Mouse (Mus musculus): Measurements from ENCODE around the gene Fcer2a.

Fcer2a gene

DNA sequence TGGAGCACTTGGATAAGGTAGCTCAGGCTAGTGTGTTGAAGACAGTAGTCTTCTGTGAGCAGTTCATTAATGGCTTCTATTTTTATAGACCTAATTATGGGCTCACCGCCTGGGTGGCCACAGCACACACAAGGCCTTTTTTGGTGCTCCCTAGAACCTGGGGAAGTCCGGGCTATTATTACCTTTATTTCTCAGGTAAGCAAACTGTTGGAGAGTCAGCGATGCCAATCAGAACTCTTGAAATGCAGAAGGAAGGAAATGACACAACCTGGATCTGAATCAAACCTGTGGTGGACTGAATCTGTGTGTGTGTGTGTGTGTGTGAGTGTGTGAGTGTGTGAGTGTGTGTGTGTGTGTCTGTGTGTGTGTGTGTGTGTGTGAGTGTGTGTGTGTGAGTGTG, at the start of gene Fcer2a:
TSS of gene Fcer2a (minus strand) at position 55 of the 400 bp plus-strand sequence.
- no peak for DNase-seq

DNA sequence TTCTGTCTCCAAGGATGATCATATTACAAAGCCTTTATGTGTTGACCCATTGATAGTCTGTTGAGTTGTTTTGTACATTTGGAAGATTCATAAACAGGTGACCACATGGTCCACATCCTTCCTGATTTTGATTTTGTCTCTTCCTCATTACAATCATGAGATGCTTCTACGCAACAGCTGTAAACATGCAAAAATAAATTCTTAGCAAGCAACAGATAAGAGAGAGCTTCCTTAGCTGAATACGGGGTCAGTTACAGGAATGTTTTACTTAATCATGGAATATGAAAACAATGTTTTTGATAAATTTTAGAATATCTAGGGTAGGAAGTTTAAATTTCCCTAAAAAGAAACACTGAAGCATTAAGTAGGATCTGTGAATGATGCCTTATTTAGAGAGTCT, 43.0 kb upstream of the Fcer2a start:
- no peak for DNase-seq

DNA sequence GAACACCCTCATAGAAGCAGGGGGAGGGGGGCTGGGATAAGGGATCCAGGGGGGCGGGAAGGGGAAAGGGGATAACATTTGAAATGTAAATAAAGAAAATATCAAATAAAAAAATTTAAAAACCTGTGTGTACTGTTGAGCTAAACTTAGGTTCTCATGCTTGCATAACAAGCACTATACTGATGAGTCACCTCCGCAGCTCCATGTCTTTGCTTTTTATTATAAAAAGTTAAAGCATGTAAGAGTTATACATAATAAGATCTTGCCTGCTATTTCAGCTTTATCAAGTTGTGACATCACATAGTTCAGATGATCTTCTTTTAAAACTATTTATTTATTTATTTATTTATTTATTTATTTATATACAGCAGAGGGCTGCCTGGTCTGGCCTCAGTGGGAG, 41.6 kb upstream of the Fcer2a start:
- no peak for DNase-seq

DNA sequence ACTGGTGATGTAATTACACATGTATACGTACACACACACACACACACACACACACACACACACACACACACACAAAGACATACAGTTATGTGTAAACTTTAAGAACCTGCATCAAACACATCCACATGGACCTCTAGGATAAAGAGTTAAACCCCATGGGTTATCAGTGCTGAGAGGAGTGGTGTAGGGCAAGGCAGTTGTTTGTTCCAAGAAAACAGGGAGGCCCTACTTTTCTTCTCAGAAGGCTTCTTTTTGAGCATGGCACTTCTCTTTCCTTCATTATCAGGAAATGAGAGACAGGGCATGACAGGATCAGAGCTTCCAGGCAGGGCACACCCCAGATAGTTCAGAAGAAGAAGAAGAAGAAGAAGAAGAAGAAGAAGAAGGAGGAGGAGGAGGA, 40.1 kb upstream of the Fcer2a start:
- DNase-seq: no peak

DNA sequence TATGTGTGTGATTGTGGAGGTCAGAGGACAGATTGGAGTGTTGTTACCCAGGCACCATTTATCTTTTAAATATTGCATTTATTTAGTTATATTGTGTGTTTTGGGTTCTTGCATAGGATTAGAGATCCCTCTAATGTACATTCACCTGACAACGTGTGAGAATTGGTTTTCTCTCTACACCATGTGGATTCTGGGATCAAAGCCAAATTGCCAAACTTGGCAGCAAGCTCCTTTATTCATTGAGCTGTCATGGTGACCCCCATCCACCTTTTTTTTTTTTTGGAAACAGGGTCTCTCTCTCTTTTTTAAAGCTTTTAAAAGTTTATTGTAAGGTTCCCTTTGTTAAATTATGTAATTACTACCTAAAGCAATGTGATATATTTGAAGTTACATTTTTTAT, 27.1 kb upstream of the Fcer2a start:
- peak; percentile 86 to 87 for DNase-seq

DNA sequence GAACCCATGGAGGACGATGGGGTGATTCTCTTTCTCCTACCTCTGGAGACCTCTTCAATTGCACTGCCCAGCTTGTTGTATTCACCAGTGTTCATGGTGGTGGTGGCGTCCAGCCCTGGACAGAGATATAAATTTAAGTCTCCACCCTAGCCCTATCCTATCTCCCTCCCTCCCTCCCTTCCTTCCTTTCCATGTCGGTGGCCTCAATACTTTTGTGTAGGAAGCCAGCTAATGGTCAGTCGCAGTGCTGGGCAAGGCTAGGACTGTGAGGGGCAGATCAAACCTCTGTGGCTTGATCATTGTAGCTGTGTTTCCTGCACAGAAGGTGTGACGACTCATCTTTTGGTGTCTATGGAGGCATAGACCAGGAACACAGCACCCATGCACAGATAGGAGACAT, 26.6 kb upstream of the Fcer2a start, which contains the start of gene Clec4g:
TSS of gene Clec4g (minus strand) at position 101 of the 400 bp plus-strand sequence.
- no peak for DNase-seq

DNA sequence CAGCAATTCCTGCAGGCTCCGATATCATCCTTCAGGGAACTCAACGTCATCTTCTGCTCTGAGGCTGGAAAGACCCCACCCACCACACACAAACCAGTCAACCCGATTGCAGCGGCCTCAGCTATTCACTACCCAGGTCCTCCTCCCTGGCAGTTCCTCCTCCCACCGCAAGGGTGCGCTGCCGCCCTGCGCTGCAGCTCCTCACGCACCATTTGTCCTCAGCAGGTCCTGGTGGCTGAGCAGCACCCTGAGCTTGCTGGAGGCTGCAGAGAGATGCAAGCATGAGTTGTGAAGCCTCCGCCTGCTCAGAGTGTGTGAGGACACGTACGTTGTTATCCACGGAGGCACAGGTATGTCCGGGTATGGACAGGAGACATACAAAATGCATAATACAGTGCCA, 24.6 kb upstream of the Fcer2a start:
- DNase-seq: peak; percentile 88 to 91

DNA sequence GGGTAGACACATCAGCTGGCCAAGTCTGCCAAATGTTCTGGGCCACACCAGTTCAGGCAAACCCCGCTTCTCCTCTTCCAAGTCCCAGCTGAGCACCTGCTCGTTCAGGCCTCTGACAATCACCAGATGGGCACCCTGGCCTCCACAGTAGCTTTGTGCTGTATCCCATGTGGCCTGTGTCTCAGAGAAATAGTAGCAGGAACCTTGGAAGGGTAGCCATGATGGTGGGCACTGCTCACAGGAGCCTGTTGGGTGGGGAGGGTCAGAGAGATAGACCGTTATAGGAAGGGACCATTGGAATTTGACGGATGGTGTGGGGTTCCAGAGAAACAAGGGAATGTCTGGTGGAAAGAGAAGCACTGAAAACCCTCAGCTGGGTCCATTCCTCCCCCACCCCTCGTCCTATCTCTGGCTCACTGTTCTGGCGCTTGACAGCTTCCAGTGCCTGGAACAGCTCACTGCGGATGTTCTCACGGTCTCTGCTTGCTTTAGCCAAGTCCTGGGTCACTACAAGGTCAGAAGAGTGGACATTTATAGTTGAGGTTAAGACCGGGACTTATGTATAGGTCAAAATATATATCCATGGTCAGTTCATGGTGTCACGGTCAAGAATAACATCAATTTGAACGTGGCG, 23.5 kb upstream of the Fcer2a start:
- no peak for DNase-seq

DNA sequence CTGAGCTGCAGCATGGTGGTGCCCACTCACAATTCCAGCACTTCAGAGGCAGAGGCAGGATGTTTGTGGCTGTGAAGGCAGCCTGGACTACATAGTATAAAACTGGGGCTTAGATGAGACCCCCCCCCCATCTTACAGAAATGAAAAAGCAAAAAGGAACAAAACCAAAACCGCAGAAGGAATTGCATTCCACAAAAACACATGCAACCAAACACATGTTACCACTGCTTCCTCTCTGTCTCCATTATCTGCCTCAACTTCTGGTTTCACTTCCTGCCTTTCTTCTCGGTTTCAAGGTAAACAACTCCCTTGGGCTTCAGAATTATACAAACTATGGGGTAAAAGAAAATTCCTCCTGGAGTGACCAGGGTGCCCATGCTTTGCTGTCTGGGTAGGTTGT, 17.7 kb upstream of the Fcer2a start:
- DNase-seq: no peak

DNA sequence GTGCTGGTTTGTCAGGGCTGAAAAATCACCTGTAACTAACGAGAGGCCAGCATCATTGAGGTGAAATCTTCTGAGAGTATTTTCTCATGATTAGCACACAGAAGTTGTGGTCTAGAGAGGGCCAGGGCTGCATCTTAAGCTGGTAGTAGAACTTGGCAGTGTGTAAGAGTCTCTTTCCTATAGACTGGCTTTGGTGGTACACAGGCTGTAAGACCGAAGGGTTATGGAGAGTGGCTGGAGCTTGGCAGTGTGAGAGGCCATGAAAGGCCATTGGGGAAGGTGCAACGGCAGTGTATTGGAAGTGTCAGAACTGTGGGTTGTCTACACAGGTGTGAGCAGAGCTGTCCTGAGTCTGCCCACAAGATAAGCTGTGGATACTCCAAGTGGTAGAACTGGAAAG, 16.3 kb upstream of the Fcer2a start:
- DNase-seq: no peak

DNA sequence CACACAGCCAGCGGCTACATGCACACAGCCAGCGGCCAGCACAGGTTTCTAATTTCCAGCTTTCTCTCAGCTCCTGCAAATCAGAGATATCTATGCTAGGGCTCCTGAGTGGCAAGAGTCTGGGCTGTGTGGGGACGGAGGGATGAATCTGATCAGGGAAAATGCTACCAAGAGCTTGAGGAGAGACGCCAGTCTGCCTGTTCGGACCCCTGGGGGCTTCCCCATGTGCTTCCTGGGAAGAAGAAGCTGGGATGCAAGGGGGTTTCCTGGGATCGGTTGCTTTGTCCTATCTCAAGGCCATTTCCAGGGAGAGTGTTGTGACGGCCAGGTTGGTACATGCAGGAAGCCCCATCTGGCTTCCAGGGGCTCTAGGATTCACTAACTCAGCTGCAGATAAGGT, 13.6 kb upstream of the Fcer2a start:
- DNase-seq: no peak

DNA sequence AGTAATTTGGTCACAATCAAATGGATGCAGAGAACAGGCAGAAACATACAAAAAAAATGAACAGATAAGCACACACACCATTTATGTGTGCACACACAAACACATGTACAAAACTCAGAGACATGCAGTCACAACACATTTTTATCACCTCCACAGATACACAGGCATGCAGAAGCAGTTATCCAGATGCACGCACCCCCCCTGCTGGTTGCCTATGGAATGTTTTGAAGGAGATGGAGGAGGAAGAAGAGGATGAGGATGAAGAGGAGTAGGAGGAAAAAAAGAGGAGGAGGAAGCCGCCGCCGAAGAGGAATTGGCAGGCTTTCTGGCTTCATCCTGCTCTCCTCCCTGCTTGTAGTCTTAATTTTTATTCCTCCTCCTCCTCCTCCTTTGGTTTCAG, 11.7 kb upstream of the Fcer2a start:
- peak; percentile 32 to 43 for DNase-seq

DNA sequence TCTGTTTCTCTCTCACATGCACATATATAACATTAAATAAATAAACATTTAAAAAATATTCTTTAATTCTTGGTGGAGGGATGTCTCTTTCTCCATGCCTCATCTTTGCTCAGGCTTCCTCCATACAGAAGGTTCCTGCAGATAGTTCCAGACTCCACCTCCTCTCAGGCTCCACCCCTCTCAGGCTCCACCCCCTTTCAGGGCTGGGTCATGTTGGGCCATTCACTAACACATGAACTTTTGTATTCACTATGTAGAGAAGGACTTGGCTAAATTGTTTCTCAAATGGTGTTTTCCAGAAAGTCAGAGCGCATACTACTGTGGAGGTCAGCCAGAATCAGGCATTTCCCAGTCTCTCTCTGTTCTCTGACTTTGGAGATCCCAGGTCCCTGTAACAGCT, 7.5 kb upstream of the Fcer2a start:
- DNase-seq: no peak

DNA sequence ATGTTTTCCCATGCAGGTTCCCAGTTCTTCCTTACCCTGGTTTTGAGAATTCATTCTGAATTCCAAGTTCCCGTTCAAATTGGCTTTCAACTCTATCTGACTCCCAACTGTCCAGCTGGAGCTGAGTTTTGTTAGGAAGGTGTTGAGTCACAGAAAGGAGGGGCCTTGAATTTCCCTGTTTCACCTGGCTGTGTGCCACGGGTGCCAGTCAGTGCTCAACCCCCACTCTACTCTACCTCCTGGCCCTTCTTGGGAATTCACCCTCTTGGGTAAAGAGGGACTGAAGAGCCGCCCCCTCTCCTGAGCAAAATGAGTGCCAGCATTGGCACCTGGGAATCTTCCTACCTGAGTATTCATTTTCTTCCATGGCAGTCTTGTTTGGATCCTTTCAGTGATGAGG, 3.2 kb downstream of the Fcer2a start:
- DNase-seq: no peak

DNA sequence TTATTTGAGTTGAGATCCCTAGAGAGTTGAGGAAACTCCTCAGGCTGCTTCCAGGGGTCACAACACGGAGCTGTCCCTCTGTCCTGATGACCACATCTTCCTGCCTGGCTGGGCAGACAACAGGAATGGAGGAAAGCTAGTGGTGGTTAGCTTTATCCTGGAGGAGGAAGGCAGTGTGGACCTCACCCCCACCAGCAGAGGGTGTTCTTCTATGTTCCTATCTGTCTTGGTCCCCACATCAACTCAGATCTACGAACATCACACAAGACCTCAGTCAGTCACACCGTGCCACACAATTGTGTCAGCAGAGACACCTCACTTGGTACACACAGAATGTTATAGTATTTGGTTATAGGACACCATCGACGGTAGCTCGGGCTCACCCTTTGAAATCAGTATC, 6.4 kb downstream of the Fcer2a start:
- no peak for DNase-seq

DNA sequence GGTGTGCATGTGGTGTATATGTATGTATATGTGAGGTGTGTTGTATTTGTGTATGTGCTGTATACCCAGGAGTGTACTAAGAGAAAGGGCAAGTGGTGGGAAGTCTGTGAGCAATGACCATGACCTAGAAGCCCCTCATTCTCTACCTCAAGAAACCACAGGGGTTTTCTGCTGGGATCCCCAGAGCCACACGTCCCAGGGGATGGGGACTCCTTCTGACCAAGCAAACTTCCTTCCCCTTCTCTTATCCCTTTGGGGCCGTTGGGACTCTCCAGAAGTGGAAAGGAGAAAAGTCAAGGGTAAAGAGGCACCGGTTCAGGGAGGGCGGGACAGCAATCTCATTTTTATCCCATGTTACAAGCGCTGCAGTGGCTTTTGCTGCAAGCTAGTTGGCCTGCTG, 8.6 kb downstream of the Fcer2a start:
- peak in 1 of 2 experiments; percentile 1 for DNase-seq

DNA sequence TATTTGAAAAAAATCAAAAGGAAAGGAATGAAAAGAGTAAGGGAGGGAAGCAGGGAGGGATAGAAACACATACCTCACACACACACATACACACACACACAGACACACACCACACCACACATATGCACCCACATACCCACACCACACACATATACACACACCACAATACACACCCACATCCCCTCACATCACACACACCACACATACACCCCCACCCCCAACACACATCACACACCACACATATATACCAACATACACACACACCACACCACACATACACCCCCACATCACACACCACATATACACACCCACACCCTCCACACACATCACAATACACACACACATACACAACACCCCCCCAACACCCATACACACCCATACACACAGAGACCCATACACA, 9.4 kb downstream of the Fcer2a start:
- no peak for DNase-seq

DNA sequence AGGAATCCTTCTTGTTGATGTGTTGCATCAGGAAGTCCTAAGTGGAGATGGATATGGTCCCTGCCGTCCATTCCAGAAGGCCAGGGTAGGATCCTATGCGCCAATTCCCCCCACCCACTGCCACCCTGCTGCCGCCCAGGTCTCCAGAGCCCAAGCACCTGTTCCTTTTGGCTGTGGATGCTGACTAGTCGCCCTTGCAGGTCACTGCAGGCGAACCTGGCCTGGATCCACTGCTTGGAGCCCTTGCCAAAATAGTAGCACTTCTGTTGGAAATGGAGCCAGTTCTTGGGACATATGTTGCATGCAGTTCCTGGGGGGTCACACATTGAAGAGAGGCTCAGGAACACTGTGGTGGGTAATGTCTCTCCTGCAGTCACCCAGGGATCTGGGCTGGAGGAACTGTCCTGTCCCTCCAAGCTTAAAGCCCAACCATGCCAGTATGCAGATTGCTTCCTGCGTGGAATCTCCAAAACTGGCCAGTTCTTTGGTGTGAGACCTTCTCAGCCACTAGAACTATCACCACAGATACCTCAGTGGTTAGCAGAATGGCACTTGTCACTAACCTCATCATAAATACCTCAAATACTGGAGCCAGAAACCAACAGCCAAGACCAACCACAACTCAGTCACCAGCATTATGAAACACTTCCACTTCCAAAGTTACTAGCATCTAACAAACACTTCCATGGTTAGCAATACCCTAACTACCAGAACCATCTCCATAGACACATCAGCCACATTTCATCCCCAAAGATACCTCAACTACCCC, 10.4 kb downstream of the Fcer2a start:
- DNase-seq: peak; percentile 91 to 94

DNA sequence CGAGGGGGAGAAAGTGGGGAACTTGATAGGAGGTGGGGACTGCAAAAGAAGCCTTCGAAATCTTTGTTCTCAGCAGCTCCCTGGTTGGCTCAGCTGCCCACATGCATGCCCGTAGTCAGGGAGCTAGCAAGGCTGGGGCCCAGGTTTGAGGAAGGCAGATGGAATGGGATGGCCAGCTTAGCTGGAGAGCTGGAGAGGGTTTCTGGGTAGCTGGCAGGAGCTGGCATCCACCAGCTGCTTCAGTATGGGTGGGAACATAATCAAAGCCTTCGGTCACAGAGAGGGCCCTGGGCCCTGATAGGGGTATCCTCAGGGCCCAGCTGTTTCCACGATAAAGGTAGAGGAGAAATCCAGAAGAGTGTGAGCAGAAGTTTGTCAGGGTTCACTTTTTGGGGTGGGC, 11.5 kb downstream of the Fcer2a start:
- peak; percentile 80 to 84 for DNase-seq

DNA sequence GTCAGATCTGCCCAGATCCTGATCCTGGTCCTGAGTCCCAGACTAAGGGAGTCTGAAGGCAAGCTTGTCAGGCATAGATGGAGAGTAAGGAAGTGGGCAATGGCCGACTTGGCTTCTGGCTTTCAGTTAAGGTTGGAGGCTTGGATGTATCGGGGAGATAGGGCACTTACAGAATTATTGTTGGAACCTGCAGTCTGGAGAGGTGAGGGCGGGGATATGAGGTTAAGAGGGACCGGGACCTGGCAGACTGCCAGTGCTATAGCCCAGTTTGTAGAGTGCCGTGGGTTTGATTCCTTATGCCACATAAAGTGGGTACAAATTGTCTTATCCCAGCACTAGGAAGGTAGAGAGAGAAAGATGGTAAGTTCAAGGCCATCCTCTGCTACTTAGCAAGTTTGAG, 14.3 kb downstream of the Fcer2a start:
- DNase-seq: peak; percentile 33 to 36

DNA sequence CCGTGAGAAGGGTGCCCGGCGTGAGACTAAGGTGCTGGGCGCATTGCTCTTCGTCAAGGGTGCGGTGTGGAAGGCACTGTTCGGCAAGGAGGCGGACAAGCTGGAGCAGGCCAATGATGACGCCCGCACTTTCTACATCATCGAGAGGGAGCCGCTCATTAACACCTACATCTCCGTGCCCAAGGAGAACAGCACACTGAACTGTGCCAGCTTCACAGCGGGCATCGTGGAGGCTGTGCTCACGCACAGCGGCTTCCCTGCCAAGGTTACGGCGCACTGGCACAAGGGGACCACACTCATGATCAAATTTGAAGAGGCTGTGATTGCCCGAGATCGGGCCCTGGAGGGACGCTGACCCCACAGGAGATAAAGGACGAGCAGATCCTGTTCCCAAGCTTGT, 14.7 kb downstream of the Fcer2a start:
- peak; percentile 58 to 61 for DNase-seq

DNA sequence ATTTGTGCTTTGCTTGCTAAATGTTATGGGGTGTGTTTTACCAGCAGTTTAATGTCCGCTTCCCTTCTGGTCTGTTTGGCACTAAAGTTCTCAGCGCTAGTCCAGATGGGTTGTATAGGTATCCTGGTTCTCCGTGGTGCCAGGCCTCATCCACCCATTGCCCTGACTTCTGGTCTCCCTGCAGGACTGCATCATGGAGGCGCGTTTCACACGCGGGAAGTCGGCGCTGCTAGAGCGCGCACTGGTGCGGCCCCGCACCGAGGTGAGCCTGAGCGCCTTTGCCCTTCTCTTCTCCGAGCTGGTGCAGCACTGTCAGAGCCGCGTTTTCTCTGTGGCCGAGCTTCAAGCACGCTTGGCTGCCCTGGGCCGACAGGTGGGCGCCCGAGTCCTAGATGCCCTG, 15.1 kb downstream of the Fcer2a start:
- peak in 1 of 2 experiments; percentile 22 for DNase-seq

DNA sequence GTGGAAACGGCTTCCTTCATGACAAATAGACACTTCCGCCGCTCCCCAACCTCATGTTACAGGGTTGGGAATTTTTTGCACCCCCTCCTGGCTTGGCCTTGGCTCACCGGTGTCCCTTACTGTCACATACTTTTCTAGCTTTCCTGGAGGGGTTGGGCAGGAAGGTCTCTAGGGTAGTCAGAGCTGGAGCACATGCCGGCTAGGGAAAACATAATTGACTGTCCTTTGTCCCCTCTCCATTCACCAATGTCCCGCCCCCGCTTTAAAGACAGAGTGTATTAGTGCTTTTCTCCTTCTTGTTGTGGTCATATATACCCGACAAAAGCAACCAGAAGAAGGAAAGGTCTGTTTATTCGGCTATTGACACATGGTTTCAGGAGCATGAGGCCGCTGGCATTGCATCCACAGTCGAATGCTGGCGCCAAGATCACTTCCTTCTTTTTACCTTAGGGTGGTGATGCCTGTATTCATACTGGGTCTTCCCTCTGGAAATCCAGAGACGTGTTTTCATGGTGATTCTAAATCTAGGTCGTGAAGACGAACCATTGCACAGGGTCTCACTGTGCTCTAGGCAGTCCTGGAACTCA, 16.9 kb downstream of the Fcer2a start:
- peak; percentile 31 to 38 for DNase-seq
